Mouse (Mus musculus): Measurements from ENCODE around the gene Slc4a4. TPM values are rescaled to one million over a fixed set of nuclear protein-coding genes. Genes with fewer than 3 reads are reported as not detected.

Slc4a4 gene
- polyA plus RNA-seq, 1 experiment from 2014 or later, result 1.6 TPM

DNA sequence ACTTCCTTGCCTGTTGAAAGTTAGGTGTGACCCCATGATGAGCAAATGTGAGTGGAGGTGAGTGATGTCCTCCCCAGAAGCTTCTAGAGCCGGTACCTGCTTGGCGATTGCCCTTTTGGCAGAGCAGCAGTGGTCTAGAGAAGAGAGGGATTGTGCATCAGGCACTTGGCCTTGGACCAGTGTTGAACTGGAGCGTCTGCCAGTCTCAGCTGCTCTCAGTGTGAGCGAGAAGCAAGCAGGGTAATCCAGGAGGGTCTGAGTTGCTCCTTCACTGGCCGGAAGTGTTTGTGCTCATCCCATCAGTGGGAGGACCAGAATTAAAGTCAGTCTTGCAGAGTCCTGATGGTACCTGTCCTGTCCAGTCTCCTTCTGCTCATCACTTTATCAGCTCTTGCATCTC lies 181.5 kb downstream of the Slc4a4 start:
- WGBS, result 94% methylated on average over 5 of the region's 5 CpGs
- ATAC-seq (ENCODE audit: low FRiP score), result no peak
- no peak for DNase-seq (ENCODE audit: low spot score)
- Histone ChIP-seq H3K4me3 (ENCODE audit: low read depth, low read length) (no peak overlapping the region), H3K27ac (ENCODE audit: low read depth, low read length) (no peak overlapping the region), H3K9ac (ENCODE audit: low read depth, low read length) (no peak overlapping the region), H3K4me2 (replicated peaks; ENCODE audit: low read depth, low read length) (no peak overlapping the region), H3K36me3 (ENCODE audit: control insufficient read depth, insufficient read depth, low read length) (no peaks in the 10 kb centered on the region), H3K4me1 (replicated peaks; ENCODE audit: control insufficient read depth, insufficient read depth, low read length) (no peaks in the 10 kb centered on the region), H3K9me3 (ENCODE audit: control insufficient read depth, low read length) (no peaks in the 10 kb centered on the region), H3K27me3 (ENCODE audit: control insufficient read depth, insufficient read depth, low read length) (no peaks in the 10 kb centered on the region)

DNA sequence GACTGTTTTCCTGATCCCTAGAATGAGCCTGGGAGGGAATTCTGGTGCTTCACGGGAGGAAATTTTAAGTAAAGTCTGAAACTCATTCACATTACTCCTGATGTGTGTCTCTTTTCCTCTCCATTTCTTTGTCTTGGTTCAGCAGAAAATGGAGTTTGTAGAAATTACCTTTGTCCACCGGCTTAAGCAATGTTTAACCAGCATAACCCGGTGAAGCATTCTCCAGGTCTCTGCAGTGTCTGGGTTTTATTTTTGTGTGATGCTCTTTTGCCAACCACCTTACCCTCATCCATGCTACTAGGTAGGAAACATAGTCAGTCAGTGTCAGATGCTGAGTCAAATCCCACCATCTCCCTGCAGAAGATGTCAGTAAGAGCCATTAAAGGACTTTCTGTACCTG lies 183.4 kb downstream of the Slc4a4 start:
- WGBS, result 94% methylated on average over 3 of the region's 3 CpGs
- H3K4me2 ChIP-seq (replicated peaks; ENCODE audit: low read depth, low read length), result no peak overlapping the region
- no peak overlapping the region for H3K27ac ChIP-seq (ENCODE audit: low read depth, low read length)
- H3K27me3 ChIP-seq (ENCODE audit: control insufficient read depth, insufficient read depth, low read length), result no peaks in the 10 kb centered on the region
- H3K36me3 ChIP-seq (ENCODE audit: control insufficient read depth, insufficient read depth, low read length), result no peaks in the 10 kb centered on the region
- DNase-seq (ENCODE audit: low spot score), result no peak
- H3K4me1 ChIP-seq (replicated peaks; ENCODE audit: control insufficient read depth, insufficient read depth, low read length), result no peaks in the 10 kb centered on the region
- no peak for ATAC-seq (ENCODE audit: low FRiP score)
- no peaks in the 10 kb centered on the region for H3K9me3 ChIP-seq (ENCODE audit: control insufficient read depth, low read length)
- H3K9ac ChIP-seq (ENCODE audit: low read depth, low read length), result no peak overlapping the region
- no peak overlapping the region for H3K4me3 ChIP-seq (ENCODE audit: low read depth, low read length)

DNA sequence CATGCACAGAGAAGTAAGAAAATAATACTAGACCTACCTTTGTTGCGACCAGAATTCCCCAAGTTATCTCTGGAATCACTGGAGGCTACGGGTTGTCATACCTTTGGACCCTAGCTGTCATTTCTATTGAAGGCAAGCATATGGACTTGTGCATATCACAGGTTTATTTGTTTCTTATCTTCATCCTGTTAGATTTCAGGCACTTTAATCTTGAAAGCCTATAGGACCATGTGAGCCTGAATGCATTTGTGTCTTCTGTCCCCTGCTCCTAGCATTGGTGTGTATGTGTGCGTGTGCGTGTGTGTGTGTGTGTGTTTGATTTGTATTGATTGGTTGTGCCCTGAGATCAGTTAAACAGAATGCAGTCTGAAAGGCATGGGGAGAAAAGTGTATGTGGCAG lies 185.3 kb downstream of the Slc4a4 start:
- no peak overlapping the region for H3K27ac ChIP-seq (ENCODE audit: low read depth, low read length)
- H3K27me3 ChIP-seq (ENCODE audit: control insufficient read depth, insufficient read depth, low read length), result no peaks in the 10 kb centered on the region
- H3K4me3 ChIP-seq (ENCODE audit: low read depth, low read length), result no peak overlapping the region
- no peak overlapping the region for H3K4me2 ChIP-seq (replicated peaks; ENCODE audit: low read depth, low read length)
- 92% methylated on average over 4 of the region's 4 CpGs for WGBS
- no peaks in the 10 kb centered on the region for H3K4me1 ChIP-seq (replicated peaks; ENCODE audit: control insufficient read depth, insufficient read depth, low read length)
- H3K36me3 ChIP-seq (ENCODE audit: control insufficient read depth, insufficient read depth, low read length), result no peaks in the 10 kb centered on the region
- DNase-seq (ENCODE audit: low spot score), result no peak
- H3K9me3 ChIP-seq (ENCODE audit: control insufficient read depth, low read length), result no peaks in the 10 kb centered on the region
- ATAC-seq (ENCODE audit: low FRiP score), result no peak
- no peak overlapping the region for H3K9ac ChIP-seq (ENCODE audit: low read depth, low read length)

DNA sequence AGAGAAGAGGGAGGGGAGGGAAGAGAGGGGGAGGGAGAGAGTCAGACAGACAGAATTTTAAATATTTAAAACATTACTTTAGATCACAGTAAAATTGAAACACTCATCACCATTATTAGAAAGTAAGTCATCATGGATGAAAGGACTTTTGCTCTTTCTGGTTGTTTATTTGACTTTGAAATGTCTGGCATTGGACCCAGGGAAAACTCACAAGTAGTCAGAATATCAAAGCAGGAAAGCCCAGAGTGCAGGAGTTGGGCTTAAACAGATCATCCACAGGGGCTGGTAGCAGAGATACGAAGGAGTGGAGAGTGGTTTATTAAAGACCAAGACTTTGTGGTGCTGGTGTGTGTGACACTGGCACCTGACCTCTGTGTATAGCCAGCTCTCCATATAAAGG lies 191.1 kb downstream of the Slc4a4 start:
- WGBS, result 89% methylated on average over 1 of the region's 1 CpGs
- no peaks in the 10 kb centered on the region for H3K27me3 ChIP-seq (ENCODE audit: control insufficient read depth, insufficient read depth, low read length)
- no peak overlapping the region for H3K4me2 ChIP-seq (replicated peaks; ENCODE audit: low read depth, low read length)
- no peak for DNase-seq (ENCODE audit: low spot score)
- ATAC-seq (ENCODE audit: low FRiP score), result no peak
- H3K4me1 ChIP-seq (replicated peaks; ENCODE audit: control insufficient read depth, insufficient read depth, low read length), result no peaks in the 10 kb centered on the region
- H3K36me3 ChIP-seq (ENCODE audit: control insufficient read depth, insufficient read depth, low read length), result no peaks in the 10 kb centered on the region
- no peak overlapping the region for H3K27ac ChIP-seq (ENCODE audit: low read depth, low read length)
- no peak overlapping the region for H3K9ac ChIP-seq (ENCODE audit: low read depth, low read length)
- no peak overlapping the region for H3K4me3 ChIP-seq (ENCODE audit: low read depth, low read length)
- H3K9me3 ChIP-seq (ENCODE audit: control insufficient read depth, low read length), result no peaks in the 10 kb centered on the region

DNA sequence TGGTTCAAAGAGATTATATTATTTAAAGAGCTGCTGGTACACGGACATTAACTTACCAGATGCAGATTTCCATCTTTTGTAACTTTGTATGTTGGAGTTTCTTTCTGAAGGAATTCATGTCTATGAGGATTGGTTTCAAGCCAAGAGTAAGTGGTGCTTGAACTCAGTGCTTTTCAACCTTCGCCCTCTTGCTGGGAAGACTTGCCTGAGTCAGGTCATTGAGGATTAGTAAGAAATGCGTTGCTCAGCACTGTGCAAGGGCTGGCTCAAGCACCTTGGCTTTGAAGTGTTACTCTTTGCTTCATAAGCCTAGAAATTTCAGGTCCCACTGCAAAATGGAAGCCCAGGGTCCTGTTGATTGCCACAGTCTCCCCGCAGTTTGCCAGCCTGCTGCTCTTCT lies 196.9 kb downstream of the Slc4a4 start:
- no peaks in the 10 kb centered on the region for H3K27me3 ChIP-seq (ENCODE audit: control insufficient read depth, insufficient read depth, low read length)
- 91% methylated on average over 4 of the region's 4 CpGs for WGBS
- no peaks in the 10 kb centered on the region for H3K9me3 ChIP-seq (ENCODE audit: control insufficient read depth, low read length)
- no peak overlapping the region for H3K27ac ChIP-seq (ENCODE audit: low read depth, low read length)
- H3K9ac ChIP-seq (ENCODE audit: low read depth, low read length), result no peak overlapping the region
- no peak overlapping the region for H3K4me2 ChIP-seq (replicated peaks; ENCODE audit: low read depth, low read length)
- ATAC-seq (ENCODE audit: low FRiP score) (no peak), DNase-seq (ENCODE audit: low spot score) (no peak)
- no peaks in the 10 kb centered on the region for H3K36me3 ChIP-seq (ENCODE audit: control insufficient read depth, insufficient read depth, low read length)
- H3K4me1 ChIP-seq (replicated peaks; ENCODE audit: control insufficient read depth, insufficient read depth, low read length), result no peaks in the 10 kb centered on the region
- H3K4me3 ChIP-seq (ENCODE audit: low read depth, low read length), result no peak overlapping the region

DNA sequence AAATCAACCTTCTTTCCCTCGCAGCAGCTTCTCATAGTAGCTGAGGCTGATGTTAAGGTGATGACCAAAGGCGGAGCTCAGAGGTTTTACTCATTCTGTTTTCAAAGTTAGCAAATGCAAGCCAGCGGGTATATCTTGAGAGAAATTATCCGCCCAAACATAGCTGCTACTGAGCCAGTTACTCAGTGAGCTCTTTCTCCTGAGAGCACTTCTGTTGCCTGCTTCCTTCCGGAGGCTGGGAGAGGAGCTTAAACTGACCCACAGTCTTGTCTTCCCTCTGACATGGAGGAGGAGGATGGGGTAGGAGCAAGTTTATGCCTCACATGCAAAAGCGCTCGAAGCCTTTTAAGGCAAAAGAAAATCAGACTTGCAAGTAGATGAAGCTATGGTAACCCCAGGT lies 201.3 kb downstream of the Slc4a4 start:
- H3K9me3 ChIP-seq (ENCODE audit: control insufficient read depth, low read length), result no peaks in the 10 kb centered on the region

DNA sequence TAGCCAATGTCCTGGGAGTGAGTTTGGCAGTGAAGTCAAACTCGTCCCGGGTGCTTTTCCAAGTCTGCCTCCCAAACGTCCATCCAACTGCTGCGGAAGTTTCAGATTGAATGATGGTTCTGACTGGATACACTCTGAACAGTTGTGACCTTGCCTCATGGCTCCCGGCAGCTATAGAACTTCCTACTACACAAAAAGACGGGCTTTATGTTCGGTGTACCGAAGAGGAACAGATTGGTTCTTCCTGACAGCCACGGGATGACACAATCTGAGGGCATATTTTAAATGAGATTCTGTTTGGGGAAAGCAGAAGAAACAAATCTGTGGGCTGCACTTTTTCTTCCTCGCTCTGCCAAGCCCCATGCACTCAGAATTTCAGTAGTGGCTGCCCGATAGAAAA lies 201.8 kb downstream of the Slc4a4 start:
- Histone ChIP-seq H3K27me3 (ENCODE audit: control insufficient read depth, insufficient read depth, low read length) (no peaks in the 10 kb centered on the region), H3K4me2 (replicated peaks; ENCODE audit: low read depth, low read length) (no peak overlapping the region), H3K36me3 (ENCODE audit: control insufficient read depth, insufficient read depth, low read length) (no peaks in the 10 kb centered on the region), H3K4me3 (ENCODE audit: low read depth, low read length) (no peak overlapping the region), H3K9me3 (ENCODE audit: control insufficient read depth, low read length) (no peaks in the 10 kb centered on the region), H3K27ac (ENCODE audit: low read depth, low read length) (no peak overlapping the region), H3K4me1 (replicated peaks; ENCODE audit: control insufficient read depth, insufficient read depth, low read length) (no peaks in the 10 kb centered on the region), H3K9ac (ENCODE audit: low read depth, low read length) (no peak overlapping the region)
- WGBS, result 78% methylated on average over 11 of the region's 11 CpGs
- ATAC-seq (ENCODE audit: low FRiP score) (no peak), DNase-seq (ENCODE audit: low spot score) (no peak)

More for the DNA sequence above, 201.3 kb downstream of the Slc4a4 start:
- no peaks in the 10 kb centered on the region for H3K4me1 ChIP-seq (replicated peaks; ENCODE audit: control insufficient read depth, insufficient read depth, low read length)
- H3K36me3 ChIP-seq (ENCODE audit: control insufficient read depth, insufficient read depth, low read length), result no peaks in the 10 kb centered on the region
- 89% methylated on average over 7 of the region's 7 CpGs for WGBS
- H3K4me2 ChIP-seq (replicated peaks; ENCODE audit: low read depth, low read length), result no peak overlapping the region
- DNase-seq (ENCODE audit: low spot score) (no peak), ATAC-seq (ENCODE audit: low FRiP score) (no peak)
- H3K4me3 ChIP-seq (ENCODE audit: low read depth, low read length), result no peak overlapping the region
- no peaks in the 10 kb centered on the region for H3K27me3 ChIP-seq (ENCODE audit: control insufficient read depth, insufficient read depth, low read length)
- no peak overlapping the region for H3K27ac ChIP-seq (ENCODE audit: low read depth, low read length)
- H3K9ac ChIP-seq (ENCODE audit: low read depth, low read length), result no peak overlapping the region

DNA sequence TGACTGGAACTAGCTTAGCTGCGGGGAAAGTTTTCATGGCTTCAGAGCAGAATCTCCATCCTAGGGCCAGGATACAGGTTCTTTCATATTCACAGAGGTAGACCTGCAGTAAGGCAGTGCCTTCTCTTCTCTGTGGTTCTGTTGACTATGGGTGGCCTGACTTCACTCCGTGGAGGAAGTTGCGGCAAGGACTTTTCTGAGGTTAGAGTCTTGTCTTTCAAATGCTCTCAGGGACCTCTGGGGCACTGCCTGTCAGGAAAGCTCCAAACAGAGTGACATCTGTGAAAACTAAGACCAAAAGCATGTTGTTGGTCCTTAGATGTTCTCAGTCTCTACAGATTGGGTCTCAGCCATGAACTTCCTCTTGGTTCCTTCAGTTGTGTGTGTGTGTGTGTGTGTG lies 203.5 kb downstream of the Slc4a4 start:
- no peaks in the 10 kb centered on the region for H3K4me1 ChIP-seq (replicated peaks; ENCODE audit: control insufficient read depth, insufficient read depth, low read length)
- H3K36me3 ChIP-seq (ENCODE audit: control insufficient read depth, insufficient read depth, low read length), result no peaks in the 10 kb centered on the region
- no peaks in the 10 kb centered on the region for H3K9me3 ChIP-seq (ENCODE audit: control insufficient read depth, low read length)
- no peak overlapping the region for H3K4me2 ChIP-seq (replicated peaks; ENCODE audit: low read depth, low read length)
- DNase-seq (ENCODE audit: low spot score), result no peak
- H3K4me3 ChIP-seq (ENCODE audit: low read depth, low read length), result no peak overlapping the region
- H3K27me3 ChIP-seq (ENCODE audit: control insufficient read depth, insufficient read depth, low read length), result no peaks in the 10 kb centered on the region
- 79% methylated on average over 3 of the region's 3 CpGs for WGBS
- no peak overlapping the region for H3K9ac ChIP-seq (ENCODE audit: low read depth, low read length)
- H3K27ac ChIP-seq (ENCODE audit: low read depth, low read length), result no peak overlapping the region
- no peak for ATAC-seq (ENCODE audit: low FRiP score)

DNA sequence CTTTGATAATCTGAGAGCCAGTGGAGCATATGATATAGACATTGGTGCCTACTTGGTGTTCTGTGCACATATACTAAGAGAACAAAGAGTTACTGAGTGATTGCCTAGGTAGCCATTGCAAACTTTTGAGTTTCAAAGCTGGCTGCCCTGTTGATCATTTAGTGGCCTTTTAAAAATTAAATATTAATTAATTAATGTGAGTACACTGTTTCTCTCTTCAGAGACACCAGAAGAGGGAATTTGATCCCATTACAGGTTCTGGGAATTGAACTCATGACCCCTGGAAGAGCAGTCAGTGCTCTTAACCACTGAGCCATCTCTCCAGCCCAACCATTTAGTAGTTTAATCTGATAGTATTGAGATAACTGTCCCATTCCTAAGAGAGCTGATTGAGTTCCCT lies 209.8 kb downstream of the Slc4a4 start:
- ATAC-seq (ENCODE audit: low FRiP score), result no peak

More for the DNA sequence above, 209.8 kb downstream of the Slc4a4 start:
- H3K9me3 ChIP-seq (ENCODE audit: control insufficient read depth, low read length), result no peaks in the 10 kb centered on the region
- no peak overlapping the region for H3K4me3 ChIP-seq (ENCODE audit: low read depth, low read length)
- no peak for DNase-seq (ENCODE audit: low spot score)
- no peak overlapping the region for H3K27ac ChIP-seq (ENCODE audit: low read depth, low read length)
- H3K36me3 ChIP-seq (ENCODE audit: control insufficient read depth, insufficient read depth, low read length), result no peaks in the 10 kb centered on the region
- H3K27me3 ChIP-seq (ENCODE audit: control insufficient read depth, insufficient read depth, low read length), result no peaks in the 10 kb centered on the region
- H3K9ac ChIP-seq (ENCODE audit: low read depth, low read length), result no peak overlapping the region
- no peak overlapping the region for H3K4me2 ChIP-seq (replicated peaks; ENCODE audit: low read depth, low read length)
- no peaks in the 10 kb centered on the region for H3K4me1 ChIP-seq (replicated peaks; ENCODE audit: control insufficient read depth, insufficient read depth, low read length)
